Mouse (Mus musculus): Measurements from ENCODE around the gene Olfr960. TPM values are rescaled to one million over a fixed set of nuclear protein-coding genes. Genes with fewer than 3 reads are reported as not detected.

Olfr960 gene
- total RNA-seq, 2 experiments from 2014 or later, result not detected

Other genes starting within 250 kb of the Olfr960 start
- gene Olfr951, start 234.0 kb upstream of the Olfr960 start, total RNA-seq (2021), result not detected
- gene Olfr952, start 194.2 kb upstream of the Olfr960 start, total RNA-seq (2021), result not detected
- gene Olfr954, start 164.7 kb upstream of the Olfr960 start, total RNA-seq (2021), result not detected
- not detected for gene Olfr955, start 149.4 kb upstream of the Olfr960 start, total RNA-seq (2021)
- not detected for gene Olfr44, start 127.4 kb upstream of the Olfr960 start, total RNA-seq (2021)
- gene Olfr957, start 105.6 kb upstream of the Olfr960 start, total RNA-seq (2021), result not detected
- not detected for gene Olfr958, start 67.3 kb upstream of the Olfr960 start, total RNA-seq (2021)
- not detected for gene Olfr959, start 45.8 kb upstream of the Olfr960 start, total RNA-seq (2021)
- 10 to 100 TPM; 15.4 to 20.6 TPM for gene AW551984, start 17.0 kb upstream of the Olfr960 start, total RNA-seq (2021)
- gene Olfr148, start 10.7 kb upstream of the Olfr960 start, total RNA-seq (2021), result not detected
- not detected for gene Olfr961, start 23.7 kb downstream of the Olfr960 start, total RNA-seq (2021)
- not detected for gene Olfr963, start 45.8 kb downstream of the Olfr960 start, total RNA-seq (2021)
- gene Olfr149, start 85.7 kb downstream of the Olfr960 start, total RNA-seq (2021), result not detected
- not detected for gene Olfr965, start 90.0 kb downstream of the Olfr960 start, total RNA-seq (2021)
- not detected for gene Olfr150, start 109.6 kb downstream of the Olfr960 start, total RNA-seq (2021)
- not detected for gene Olfr967, start 124.9 kb downstream of the Olfr960 start, total RNA-seq (2021)
- not detected for gene Olfr968, start 161.9 kb downstream of the Olfr960 start, total RNA-seq (2021)
- gene Olfr969, start 169.6 kb downstream of the Olfr960 start, total RNA-seq (2021), result not detected
- not detected for gene Olfr970, start 187.5 kb downstream of the Olfr960 start, total RNA-seq (2021)
- not detected for gene Olfr971, start 215.5 kb downstream of the Olfr960 start, total RNA-seq (2021)
- not detected for gene Olfr972, start 245.0 kb downstream of the Olfr960 start, total RNA-seq (2021)

Measured in adrenal gland, postnatal 10 days (tissue).